Comparison of ENCODE assay signal across 29 mouse cellular contexts in genomic region chr12:105356781-105357180, GRCm38 (mm10). TPM values are rescaled to one million over a fixed set of nuclear protein-coding genes. Genes with fewer than 3 reads are reported as not detected.
DNase-seq lines count a peak whose midpoint lies in the region; ATAC-seq and TF ChIP-seq lines count a peak whose summit lies in the region.
"Had no signal": no experiment of that assay in that cellular context is flagged by ENCODE, and none has a peak within 500 bp of the region (broad histone marks: within the 10 kb centered on the region; RNA-seq: fewer than 3 reads in every experiment).

No protein-coding gene starts in this region.

- TF ChIP-seq POLR2A in cerebellum, adult 2 months (IDR thresholded peaks at IDR 0.05; ENCODE audit: borderline replicate concordance, insufficient read depth, low read length) = no peak

- no peak overlapping the region for H3K27ac ChIP-seq in cerebellum, adult 2 months (ENCODE audit: insufficient read depth, low read length)
- 0 out of 2 replicates have a peak overlapping the region, but pooled peaks have one; percentile 51 for H3K27ac ChIP-seq in hindbrain, embryonic 15.5 days (replicated peaks)
- no peak overlapping the region for H3K27ac ChIP-seq in hindbrain, postnatal 0 days
- H3K27ac ChIP-seq: embryonic facial prominence, embryonic 10.5 days; embryonic facial prominence, embryonic 13.5 days; forebrain, embryonic 12.5 days; forebrain, embryonic 15.5 days; heart, embryonic 15.5 days had no signal

- no peak overlapping the region for H3K9ac ChIP-seq in hindbrain, embryonic 15.5 days
- no peak overlapping the region for H3K9ac ChIP-seq in hindbrain, postnatal 0 days (replicated peaks; ENCODE audit: low read length)
- H3K9ac ChIP-seq: embryonic facial prominence, embryonic 13.5 days; forebrain, embryonic 12.5 days; forebrain, embryonic 15.5 days; heart, embryonic 12.5 days; heart, embryonic 15.5 days had no signal

- no peaks in the 10 kb centered on the region for H3K36me3 ChIP-seq in hindbrain, embryonic 15.5 days
- H3K36me3 ChIP-seq in hindbrain, postnatal 0 days (ENCODE audit: insufficient read depth, low read length) = no peaks in the 10 kb centered on the region
- H3K36me3 ChIP-seq: embryonic facial prominence, embryonic 10.5 days; embryonic facial prominence, embryonic 13.5 days; forebrain, embryonic 12.5 days; forebrain, embryonic 15.5 days; heart, embryonic 12.5 days; heart, embryonic 15.5 days had no signal

- H3K4me2 ChIP-seq in hindbrain, embryonic 15.5 days = no peak overlapping the region
- no peak overlapping the region for H3K4me2 ChIP-seq in hindbrain, postnatal 0 days (ENCODE audit: low read depth, low read length)
- H3K4me2 ChIP-seq: embryonic facial prominence, embryonic 13.5 days; forebrain, embryonic 12.5 days; forebrain, embryonic 15.5 days; heart, embryonic 12.5 days; heart, embryonic 15.5 days had no signal

- H3K4me1 ChIP-seq in cerebellum, adult 2 months (ENCODE audit: control insufficient read depth, insufficient read depth, low read length) = peaks cover 51% of the 10 kb centered on the region
- peaks cover 43% of the 10 kb centered on the region for H3K4me1 ChIP-seq in hindbrain, embryonic 15.5 days (replicated peaks)
- H3K4me1 ChIP-seq in hindbrain, postnatal 0 days (ENCODE audit: insufficient read depth, low read length) = peaks cover 9% of the 10 kb centered on the region
- H3K4me1 ChIP-seq: embryonic facial prominence, embryonic 13.5 days; forebrain, embryonic 12.5 days; heart, embryonic 15.5 days had no signal

- no peak for ATAC-seq in hindbrain, embryonic 15.5 days (ENCODE audit: low FRiP score, low read depth)
- no peak for ATAC-seq in hindbrain, postnatal 0 days
- ATAC-seq: CD4-positive, CD25-positive, alpha-beta regulatory T cell, adult 4 months; forebrain, embryonic 15.5 days; intestine, postnatal 0 days had no signal

- H3K27me3 ChIP-seq in cerebellum, adult 2 months (ENCODE audit: control insufficient read depth, insufficient read depth, low read length) = no peaks in the 10 kb centered on the region
- no peaks in the 10 kb centered on the region for H3K27me3 ChIP-seq in hindbrain, embryonic 15.5 days
- no peaks in the 10 kb centered on the region for H3K27me3 ChIP-seq in hindbrain, postnatal 0 days (ENCODE audit: insufficient read depth, low read length)
- H3K27me3 ChIP-seq: embryonic facial prominence, embryonic 13.5 days; forebrain, embryonic 12.5 days; forebrain, embryonic 15.5 days had no signal

- peak; percentile 47 to 57 for DNase-seq in cerebellum, postnatal 25 days
- no peak for DNase-seq in cerebellum, adult 2 months
- no peak for DNase-seq in hindbrain, postnatal 0 days (ENCODE audit: low spot score)
- DNase-seq in brain, adult 2 months (ENCODE audit: low read depth, low spot score) = peak; percentile 59
- DNase-seq in kidney, postnatal 14 days = no peak
- DNase-seq: adrenal gland, adult 2 months; adrenal gland, postnatal 14 days; cerebellum, adult 9-11 months; cerebellum, postnatal 36 days; embryo, embryonic 11 days; gastrocnemius, postnatal 25 days; heart, adult 18-20 months; heart, postnatal 10 days; heart, postnatal 36 days; kidney, adult 2 months had no signal

- 52% methylated on average over 13 of the region's 13 CpGs for WGBS in cerebellum, adult 2 months
- WGBS in hindbrain, embryonic 15.5 days = 76% methylated on average over 13 of the region's 13 CpGs
- 84% methylated on average over 13 of the region's 13 CpGs for WGBS in hindbrain, postnatal 0 days

- no peaks in the 10 kb centered on the region for H3K9me3 ChIP-seq in hindbrain, embryonic 15.5 days
- H3K9me3 ChIP-seq in hindbrain, postnatal 0 days (ENCODE audit: low read length) = no peaks in the 10 kb centered on the region
- H3K9me3 ChIP-seq: embryonic facial prominence, embryonic 10.5 days; embryonic facial prominence, embryonic 13.5 days; forebrain, embryonic 12.5 days; forebrain, embryonic 15.5 days; heart, embryonic 12.5 days; heart, embryonic 15.5 days had no signal

- no peak for TF ChIP-seq CTCF in cerebellum, adult 2 months (IDR thresholded peaks at IDR 0.05; ENCODE audit: borderline replicate concordance, insufficient read depth, low read depth, low read length)
- TF ChIP-seq CTCF in hindbrain, postnatal 0 days (IDR thresholded peaks at IDR 0.05; ENCODE audit: low read depth) = no peak

- no peak overlapping the region for H3K4me3 ChIP-seq in cerebellum, adult 2 months (replicated peaks; ENCODE audit: insufficient read depth, low read depth, low read length)
- H3K4me3 ChIP-seq in hindbrain, embryonic 15.5 days = no peak overlapping the region
- no peak overlapping the region for H3K4me3 ChIP-seq in hindbrain, postnatal 0 days (ENCODE audit: low read length)
- H3K4me3 ChIP-seq: embryonic facial prominence, embryonic 10.5 days; embryonic facial prominence, embryonic 13.5 days; erythroblast, embryonic 14.5 days; forebrain, embryonic 12.5 days; forebrain, embryonic 15.5 days; heart, embryonic 12.5 days; heart, embryonic 15.5 days had no signal

RNA-seq across cellular contexts. Expression of gene Tunar, which starts 23.1 kb away (rescaled TPM):
- 29.6 and 32.4 TPM in 2 replicates for polyA plus RNA-seq in cerebellum, adult 2 months (2012; rRNA removed)
- 20.4 and 24.5 TPM in 2 replicates for polyA plus RNA-seq in hindbrain, embryonic 15.5 days (2015; fragmentation: Nextera tagmentation; extraction: Ambion mirVana)
- total RNA-seq in hindbrain, postnatal 0 days (2014; rRNA removed) = 29.5 and 29.6 TPM in 2 replicates
- polyA plus RNA-seq in hindbrain, postnatal 0 days (2015; fragmentation: Nextera tagmentation; extraction: Ambion mirVana) = 13.8 and 18.3 TPM in 2 replicates
- total RNA-seq: gastrocnemius, adult 8-10 months; gastrocnemius, postnatal 25 days; heart, adult 18-20 months; heart, postnatal 36 days; MEL had no signal
- polyA plus RNA-seq: C2C12; CD4-positive, CD25-positive, alpha-beta regulatory T cell, adult 4 months; erythroblast, embryonic 14.5 days; gonadal fat pad, adult 2 months; heart, embryonic 15.5 days; kidney, adult 2 months had no signal

Comparison
In these comparisons a context has a peak if more than half of its experiments do, and no peak if none do; other contexts are left out.
1. DNase-seq: peak in cerebellum, postnatal 25 days (2 of 2) and brain, adult 2 months (single experiment); none in cerebellum, adult 2 months (0 of 2), hindbrain, postnatal 0 days (single experiment) and kidney, postnatal 14 days (single experiment).